Comparison of ENCODE assay signal across 17 mouse cellular contexts in genomic region chr15:61551206-61551605, GRCm38 (mm10).
"Had no signal": no experiment of that assay in that cellular context is flagged by ENCODE, and none has a peak within 500 bp of the region (broad histone marks: within the 10 kb centered on the region; RNA-seq: fewer than 3 reads in every experiment).

No protein-coding gene starts in this region.

- H3K9me3 ChIP-seq: liver, embryonic 15.5 days; lung, embryonic 15.5 days; megakaryocyte, embryonic 14.5 days; midbrain, embryonic 12.5 days; midbrain, embryonic 15.5 days; neural tube, embryonic 12.5 days; stomach, embryonic 15.5 days had no signal

- H3K36me3 ChIP-seq: liver, embryonic 15.5 days; lung, embryonic 15.5 days; midbrain, embryonic 12.5 days; midbrain, embryonic 15.5 days; neural tube, embryonic 12.5 days; stomach, embryonic 15.5 days had no signal

- H3K4me2 ChIP-seq: liver, embryonic 15.5 days; lung, embryonic 15.5 days; midbrain, embryonic 12.5 days; midbrain, embryonic 15.5 days; neural tube, embryonic 12.5 days; stomach, embryonic 15.5 days had no signal

- H3K4me1 ChIP-seq: liver, embryonic 15.5 days; megakaryocyte, embryonic 14.5 days; midbrain, embryonic 12.5 days; midbrain, embryonic 15.5 days; neural tube, embryonic 12.5 days; stomach, embryonic 15.5 days had no signal

- ATAC-seq: liver, postnatal 0 days; lung, postnatal 0 days; midbrain, embryonic 15.5 days had no signal

- DNase-seq: liver, postnatal 0 days; lung, adult 2 months; lung, postnatal 14 days; lung, postnatal 36 days; thymus, adult 18-20 months; thymus, postnatal 14 days; thymus, postnatal 36 days had no signal

- H3K27me3 ChIP-seq: liver, embryonic 15.5 days; lung, embryonic 15.5 days; megakaryocyte, embryonic 14.5 days; midbrain, embryonic 12.5 days; midbrain, embryonic 15.5 days; neural tube, embryonic 12.5 days; stomach, embryonic 15.5 days had no signal

- H3K4me3 ChIP-seq: liver, embryonic 15.5 days; lung, embryonic 15.5 days; megakaryocyte, embryonic 14.5 days; midbrain, embryonic 12.5 days; midbrain, embryonic 15.5 days; neural tube, embryonic 12.5 days; stomach, embryonic 15.5 days had no signal

- H3K9ac ChIP-seq: liver, embryonic 15.5 days; liver, postnatal 0 days; lung, embryonic 15.5 days; midbrain, embryonic 12.5 days; midbrain, embryonic 15.5 days; neural tube, embryonic 12.5 days; stomach, embryonic 15.5 days had no signal

- H3K27ac ChIP-seq: liver, embryonic 15.5 days; lung, embryonic 15.5 days; macrophage; midbrain, embryonic 12.5 days; midbrain, embryonic 15.5 days; neural tube, embryonic 12.5 days; stomach, embryonic 15.5 days; stomach, postnatal 0 days had no signal
